Mouse (Mus musculus): ENCODE results near the gene Ankrd65.

The Ankrd65 gene

DNA sequence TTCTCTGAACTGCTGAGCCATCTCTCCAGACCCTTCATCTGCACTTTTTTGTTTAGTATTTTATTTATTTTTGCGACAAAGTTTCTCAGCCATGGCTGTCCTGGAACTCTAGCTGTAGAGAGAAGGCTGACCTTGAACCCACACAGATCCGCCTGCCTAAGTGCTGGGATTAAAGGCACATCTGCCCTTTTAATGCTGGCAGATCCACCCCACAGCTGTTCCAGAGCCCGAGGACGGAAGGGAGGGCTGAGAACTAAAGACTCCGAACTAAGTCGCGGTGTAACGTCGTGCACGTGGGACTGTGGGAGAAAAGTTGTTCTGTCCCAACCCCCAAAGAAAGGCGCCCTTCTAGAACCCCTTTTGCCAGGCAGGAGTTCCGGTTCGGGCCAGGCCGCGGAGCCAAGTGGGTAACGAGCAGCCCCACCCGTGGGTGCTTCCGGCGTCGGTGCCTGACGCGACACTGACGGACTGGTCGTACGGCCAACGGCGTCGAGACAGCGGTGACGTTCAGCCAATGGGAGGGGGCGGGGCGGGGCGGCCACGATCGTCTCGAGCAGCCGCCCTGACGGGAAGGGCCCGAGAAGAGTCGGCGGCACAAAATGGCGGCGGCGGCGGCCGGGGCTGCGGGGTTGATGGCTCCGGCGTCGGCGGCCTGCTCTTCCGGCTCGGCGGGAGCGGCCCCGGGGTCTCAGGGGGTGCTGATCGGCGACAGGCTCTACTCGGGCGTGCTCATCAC, 21.9 kb downstream of the Ankrd65 start, which contains the start of gene Ccnl2:
Gene Ccnl2 (plus strand): TSS at position 561 of the 736 bp plus-strand sequence.
- DNase-seq (ENCODE audit: low read depth in 2 of 2, low spot score in 2 of 2): peak; percentile 88 to 90

DNA sequence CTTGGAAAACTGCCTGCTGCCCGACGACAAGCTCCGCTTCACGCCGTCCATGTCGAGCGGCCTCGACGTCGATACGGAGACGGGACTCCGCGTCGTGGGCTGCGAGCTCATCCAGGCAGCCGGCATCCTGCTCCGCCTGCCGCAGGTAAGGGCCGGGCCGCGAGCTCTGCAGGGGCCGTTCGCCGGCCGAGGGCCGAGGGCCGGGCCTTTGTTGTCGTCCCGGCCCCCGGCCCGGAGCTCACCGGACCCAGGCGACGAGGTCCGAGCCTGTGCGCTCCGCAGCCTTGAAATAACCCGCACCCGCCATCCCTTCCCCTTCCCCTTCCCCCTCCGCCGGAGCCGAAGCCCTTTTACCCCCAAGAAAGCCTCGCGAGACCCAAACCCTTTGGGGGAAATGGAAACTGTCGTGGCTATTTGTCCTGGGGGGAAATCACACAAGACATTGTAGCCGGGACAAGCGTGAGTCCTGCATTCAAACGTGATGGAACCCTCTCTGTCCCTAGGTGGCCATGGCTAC, 22.5 kb downstream of the Ankrd65 start:
- DNase-seq (ENCODE audit: low read depth in 2 of 2, low spot score in 2 of 2): peak in 1 of 2 experiments; percentile 20

GRCm38 (mm10) chr4:155817533-155817932, 27.3 kb downstream of the Ankrd65 start:
- no peak for DNase-seq (ENCODE audit: low read depth in 2 of 2, low spot score in 2 of 2)

- peak in 1 of 2 experiments; percentile 29 for DNase-seq (ENCODE audit: low read depth in 2 of 2, low spot score in 2 of 2)
Observed at GRCm38 (mm10) chr4:155821025-155821424, 30.8 kb downstream of the Ankrd65 start.

- DNase-seq (ENCODE audit: low read depth in 2 of 2, low spot score in 2 of 2): no peak
Observed at GRCm38 (mm10) chr4:155823443-155823842, 33.2 kb downstream of the Ankrd65 start.

DNA sequence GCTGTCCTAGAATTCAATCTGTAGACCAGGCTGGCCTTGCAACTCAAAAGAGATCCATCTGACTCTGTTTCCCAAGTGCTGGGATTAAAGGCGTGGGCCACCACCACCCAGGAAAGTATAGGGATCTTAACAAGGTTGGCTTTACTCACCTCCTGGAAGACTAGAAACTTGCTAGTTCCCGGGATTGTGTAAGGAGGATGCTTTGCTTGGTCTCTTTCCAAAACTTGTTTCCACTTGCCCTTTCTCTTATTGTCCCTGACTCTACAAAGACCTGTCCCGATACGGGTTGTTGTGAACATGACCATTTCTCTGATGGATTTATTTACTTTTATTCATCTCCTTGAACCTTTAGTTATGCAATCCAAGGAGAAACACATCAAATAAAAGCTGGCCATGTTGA, 39.6 kb downstream of the Ankrd65 start:
- no peak for DNase-seq (ENCODE audit: low read depth in 2 of 2, low spot score in 2 of 2)

DNA sequence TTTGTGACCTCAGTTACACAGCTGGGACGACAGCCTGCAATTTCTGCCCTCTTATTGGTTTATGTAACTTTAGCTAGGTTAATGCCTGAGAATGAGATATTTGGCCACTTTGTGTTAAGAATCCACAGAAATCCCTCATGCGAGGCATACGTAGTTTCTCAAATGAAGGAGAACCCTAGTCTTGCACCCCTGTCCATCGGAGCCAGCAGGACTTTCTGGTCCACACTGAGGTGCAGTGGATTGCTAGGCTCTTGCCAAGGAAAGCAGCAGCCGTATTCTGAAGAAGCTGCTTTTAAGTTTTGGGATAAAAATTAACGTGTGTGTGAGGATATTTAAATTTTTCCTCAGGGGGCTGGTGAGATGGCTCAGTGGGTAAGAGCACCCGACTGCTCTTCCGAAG, 40.4 kb downstream of the Ankrd65 start:
- DNase-seq (ENCODE audit: low read depth in 2 of 2, low spot score in 2 of 2): no peak

- DNase-seq (ENCODE audit: low read depth in 2 of 2, low spot score in 2 of 2): peak; percentile 87 to 88
Observed at GRCm38 (mm10) chr4:155831205-155831766, 41.0 kb downstream of the Ankrd65 start, which contains the start of gene Aurkaip1. Gene Aurkaip1 (plus strand): TSS chr4:155831272.

DNA sequence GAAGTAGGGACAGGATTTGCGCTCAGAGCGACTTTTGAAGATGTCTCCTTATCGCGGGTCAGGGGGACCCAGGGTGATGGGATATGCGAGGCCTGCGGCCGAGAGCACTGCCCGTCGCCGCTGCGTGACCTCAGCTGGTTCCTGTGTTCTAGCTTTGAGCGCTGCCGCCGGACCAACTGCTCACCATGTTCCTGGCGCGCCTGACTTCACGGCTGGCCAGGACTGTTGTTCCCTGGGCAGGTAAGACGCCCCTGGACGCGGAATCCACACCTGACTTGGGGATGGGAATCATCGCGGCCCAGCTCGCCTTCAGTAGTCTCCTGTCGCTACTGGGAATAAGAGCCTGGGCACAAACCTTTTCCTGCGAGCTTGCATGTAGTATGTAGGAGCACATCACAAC, 41.6 kb downstream of the Ankrd65 start:
- DNase-seq (ENCODE audit: low read depth in 2 of 2, low spot score in 2 of 2): peak in 1 of 2 experiments; percentile 10

DNA sequence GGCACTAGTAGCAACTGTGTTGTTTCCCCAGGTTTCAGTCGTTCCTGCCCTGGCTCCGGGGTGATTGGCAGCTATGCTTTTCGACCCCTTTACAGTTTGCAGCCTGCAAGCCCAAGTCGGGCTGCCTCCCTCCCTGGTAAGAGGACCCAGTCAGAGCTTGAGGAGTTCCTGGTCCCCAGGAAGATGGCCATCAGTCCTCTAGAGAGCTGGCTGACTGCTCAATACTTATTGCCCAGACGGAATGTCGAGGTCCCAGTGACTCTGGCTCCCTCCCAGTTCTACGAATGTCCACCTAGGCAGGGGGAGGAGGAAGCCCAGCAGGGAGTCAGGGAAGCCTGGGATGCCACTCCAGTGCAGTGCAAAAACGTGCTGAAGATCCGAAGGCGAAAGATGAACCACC, 42.1 kb downstream of the Ankrd65 start:
- DNase-seq (ENCODE audit: low read depth in 2 of 2, low spot score in 2 of 2): no peak

GRCm38 (mm10) chr4:155833234-155833633, 43.0 kb downstream of the Ankrd65 start:
- no peak for DNase-seq (ENCODE audit: low read depth in 2 of 2, low spot score in 2 of 2)

DNA sequence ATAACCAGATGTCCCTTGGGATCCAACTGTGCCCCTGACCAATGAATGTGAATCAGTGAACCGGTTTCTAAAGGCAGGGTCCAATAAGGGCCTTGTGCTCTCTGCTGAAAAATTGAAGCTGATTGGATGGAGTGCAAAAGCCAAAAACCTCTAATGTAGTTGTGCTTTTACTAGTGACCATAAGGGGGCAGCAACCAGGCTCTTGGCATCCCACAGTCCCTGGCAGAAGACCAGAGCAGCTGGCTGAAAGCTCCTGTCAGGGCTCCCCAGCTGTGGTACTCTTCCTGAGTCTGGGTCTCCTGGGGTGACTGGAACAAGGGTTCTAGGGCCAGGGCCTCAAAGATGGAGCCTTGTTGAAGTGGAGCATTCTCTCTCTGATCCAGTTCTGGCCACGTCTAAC, 43.6 kb downstream of the Ankrd65 start:
- DNase-seq (ENCODE audit: low read depth in 2 of 2, low spot score in 2 of 2): peak; percentile 53 to 69

DNA sequence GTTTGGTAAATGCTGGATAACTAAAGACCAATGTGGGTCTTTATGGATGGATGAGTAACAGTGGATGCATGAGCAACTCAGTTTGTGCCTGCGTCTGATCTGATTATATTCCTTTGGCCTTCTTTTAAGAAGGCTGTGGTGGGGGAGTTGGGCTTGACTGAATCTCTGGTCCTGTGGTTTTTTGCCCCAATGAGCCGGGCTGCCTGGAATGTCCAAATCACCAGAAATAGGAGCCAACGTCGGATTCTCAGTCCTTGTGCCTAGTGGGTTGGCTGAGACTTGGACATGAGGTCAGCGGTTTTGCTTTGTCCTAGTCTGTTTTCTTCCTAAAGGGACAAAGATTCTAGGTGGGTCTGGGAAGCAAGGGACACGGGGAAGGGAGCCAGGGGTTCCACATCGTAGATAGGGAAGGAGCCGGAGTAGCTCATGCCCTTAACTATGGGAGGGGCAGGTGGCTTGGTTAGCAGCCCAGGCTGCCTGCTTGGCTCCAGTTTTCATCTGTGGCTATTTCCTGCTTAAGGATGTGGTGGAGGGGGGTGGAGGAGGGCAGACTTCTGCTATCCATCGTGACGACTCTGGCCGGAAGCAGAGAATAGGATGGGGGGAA, 47.3 kb downstream of the Ankrd65 start:
- no peak for DNase-seq (ENCODE audit: low read depth in 2 of 2, low spot score in 2 of 2)

DNA sequence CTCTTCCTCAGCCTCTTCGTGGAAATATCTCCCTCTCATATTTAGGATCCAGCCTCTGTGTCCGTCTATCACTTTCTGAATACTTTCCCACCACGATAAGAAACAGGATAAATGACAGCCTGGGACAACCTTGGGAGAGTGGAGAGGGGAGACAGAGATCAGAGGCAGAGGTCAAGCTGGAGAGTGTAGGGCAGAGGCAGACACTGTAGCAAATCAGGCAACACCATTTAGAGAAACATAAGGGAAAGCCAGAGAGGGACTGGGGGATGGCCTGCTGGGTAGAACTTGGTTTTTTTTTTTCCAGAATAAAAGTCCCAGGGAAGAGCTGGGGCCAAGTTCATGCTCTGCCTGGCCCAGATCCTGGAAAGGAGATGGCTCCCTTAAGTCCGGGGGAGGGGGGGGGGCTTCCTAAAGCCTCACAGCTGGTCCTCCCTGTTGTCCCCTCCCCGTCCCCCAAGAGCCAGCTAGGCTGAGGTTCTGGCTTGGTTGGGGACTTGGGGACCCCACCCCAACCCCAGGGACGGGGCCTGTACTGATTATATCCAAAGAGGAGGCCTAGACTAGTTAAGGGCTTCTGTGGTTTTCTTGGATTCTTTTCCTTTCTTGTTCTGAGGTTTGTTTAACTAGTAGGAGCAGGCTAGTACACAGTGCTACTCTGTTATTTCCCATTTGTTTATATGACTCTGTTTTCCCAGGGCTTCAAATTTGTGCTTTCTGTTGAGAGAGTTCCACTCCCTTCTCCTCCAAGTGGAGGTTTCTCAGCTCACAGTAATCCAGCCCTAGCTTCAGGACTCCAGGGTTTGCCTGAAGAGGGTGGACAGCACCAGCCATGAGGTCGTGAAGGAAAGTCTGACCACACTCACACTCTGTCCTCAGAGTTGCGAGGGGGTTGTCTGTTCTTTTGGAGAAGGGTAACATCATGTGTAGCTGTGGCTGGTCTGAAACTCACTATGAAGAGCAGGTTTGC, 48.2 kb downstream of the Ankrd65 start:
- no peak for DNase-seq (ENCODE audit: low read depth in 2 of 2, low spot score in 2 of 2)

- no peak for DNase-seq (ENCODE audit: low read depth in 2 of 2, low spot score in 2 of 2)
Observed at GRCm38 (mm10) chr4:155839483-155839910, 49.3 kb downstream of the Ankrd65 start, which contains the start of gene Mxra8. Gene Mxra8 (plus strand): TSS chr4:155839680.

DNA sequence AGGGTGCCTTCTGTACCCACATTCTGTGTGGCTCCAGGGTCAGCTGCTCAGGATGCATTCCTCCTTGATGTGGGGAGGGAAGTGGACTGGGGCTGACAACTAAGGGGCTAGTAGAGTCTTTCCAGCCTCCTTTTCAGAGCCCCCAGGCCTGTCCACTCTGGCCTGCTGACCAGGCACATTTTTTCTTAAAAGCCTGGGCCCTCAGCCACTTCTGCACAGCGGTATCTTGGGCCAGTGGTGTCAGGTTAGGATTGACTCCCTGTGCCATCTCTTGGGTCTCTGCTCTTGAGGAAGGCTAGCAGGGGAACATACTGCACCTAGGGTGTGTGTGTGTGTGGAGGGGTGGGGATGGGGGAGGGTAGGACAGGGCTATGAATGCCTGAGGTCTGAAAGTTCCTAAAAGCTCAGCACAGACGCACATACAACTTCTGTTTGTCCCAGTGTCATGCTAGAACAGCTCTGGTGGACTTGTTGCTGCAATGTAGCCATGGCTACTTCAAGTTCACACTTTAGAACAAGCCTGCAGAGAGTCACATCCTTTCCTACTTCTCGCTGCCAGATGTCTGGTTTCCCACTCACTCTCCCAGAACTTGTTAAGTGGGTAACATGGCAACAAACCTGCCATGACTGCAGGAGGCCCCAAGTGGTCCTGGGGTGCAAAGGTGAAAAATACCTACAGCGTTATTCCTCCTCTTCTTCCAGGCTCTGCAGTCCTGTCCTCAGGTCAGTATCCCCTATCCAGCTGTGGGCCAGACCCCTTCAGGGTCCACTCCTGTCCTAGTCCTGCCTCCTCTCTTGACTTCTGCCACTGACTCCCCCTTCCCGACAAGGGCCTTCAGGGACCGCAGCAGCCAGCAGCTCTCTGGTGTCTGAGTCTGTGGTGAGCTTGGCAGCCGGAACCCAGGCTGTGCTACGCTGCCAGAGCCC, 50.1 kb downstream of the Ankrd65 start:
- DNase-seq (ENCODE audit: low read depth in 2 of 2, low spot score in 2 of 2): no peak

- DNase-seq (ENCODE audit: low read depth in 2 of 2, low spot score in 2 of 2): peak; percentile 58
Observed at GRCm38 (mm10) chr4:155841003-155841454, 50.8 kb downstream of the Ankrd65 start.

DNA sequence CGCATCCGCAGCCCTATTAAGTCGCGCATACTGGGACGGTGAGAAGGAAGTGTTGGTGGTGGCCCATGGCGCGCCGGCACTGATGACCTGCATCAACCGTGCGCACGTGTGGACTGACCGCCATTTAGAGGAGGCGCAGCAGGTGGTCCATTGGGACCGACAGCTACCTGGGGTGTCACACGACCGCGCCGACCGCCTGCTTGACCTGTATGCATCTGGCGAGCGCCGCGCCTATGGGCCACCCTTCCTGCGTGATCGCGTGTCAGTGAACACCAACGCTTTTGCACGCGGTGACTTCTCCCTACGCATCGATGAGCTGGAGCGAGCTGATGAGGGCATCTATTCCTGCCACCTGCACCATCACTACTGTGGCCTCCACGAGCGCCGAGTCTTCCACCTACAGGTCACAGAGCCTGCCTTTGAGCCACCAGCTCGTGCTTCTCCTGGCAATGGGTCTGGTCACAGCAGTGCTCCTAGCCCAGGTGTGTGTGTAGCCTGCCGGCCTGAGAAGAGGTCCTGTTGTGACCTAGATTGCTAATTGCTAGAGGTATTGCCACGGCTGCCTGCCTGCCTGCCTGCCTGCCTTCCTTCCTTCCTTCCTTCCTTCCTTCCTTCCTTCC, 51.5 kb downstream of the Ankrd65 start:
- no peak for DNase-seq (ENCODE audit: low read depth in 2 of 2, low spot score in 2 of 2)

GRCm38 (mm10) chr4:155843231-155843630, 53.0 kb downstream of the Ankrd65 start:
- no peak for DNase-seq (ENCODE audit: low read depth in 2 of 2, low spot score in 2 of 2)
